Comparison of ENCODE assay signal across 8 mouse cellular contexts in genomic region chr17:34204303-34205010, GRCm38 (mm10). TPM values are rescaled to one million over a fixed set of nuclear protein-coding genes. Genes with fewer than 3 reads are reported as not detected.
A peak's percentile ranks its signal among the peaks of the same experiment; 100 is the strongest.
DNase-seq lines count a peak whose midpoint lies in the region; ATAC-seq and TF ChIP-seq lines count a peak whose summit lies in the region.

No protein-coding gene starts in this region.

- no peak for TF ChIP-seq POLR2A in cerebellum, adult 2 months (IDR thresholded peaks at IDR 0.05; ENCODE audit: borderline replicate concordance, insufficient read depth, low read length)

- 1% methylated on average over 44 of the region's 44 CpGs for WGBS in cerebellum, adult 2 months
- WGBS in forebrain, postnatal 0 days: 1% methylated on average over 44 of the region's 44 CpGs
- WGBS in lung, embryonic 14.5 days: under 1% methylated on average over 44 of the region's 44 CpGs
- 1% methylated on average over 44 of the region's 44 CpGs for WGBS in neural tube, embryonic 15.5 days

- peak; percentile 82 for DNase-seq in G1E (ENCODE audit: low spot score)
- DNase-seq in cerebellum, adult 2 months: peak; percentile 75 to 82
- DNase-seq in forebrain, postnatal 0 days: peak; percentile 84
- peak; percentile 68 for DNase-seq in layer of hippocampus, adult 9-10 months (ENCODE audit: low spot score)
- peak; percentile 93 for DNase-seq in lung, embryonic 14.5 days
- peak; percentile 93 for DNase-seq in testis, postnatal 10 days (ENCODE audit: low spot score)

- no peak overlapping the region for H3K27ac ChIP-seq in cerebellum, adult 2 months (ENCODE audit: insufficient read depth, low read length)
- no peak overlapping the region for H3K27ac ChIP-seq in forebrain, postnatal 0 days (ENCODE audit: low read depth, low read length)
- no peak overlapping the region for H3K27ac ChIP-seq in lung, embryonic 14.5 days (ENCODE audit: low read depth)
- H3K27ac ChIP-seq in neural tube, embryonic 15.5 days (replicated peaks): no peak overlapping the region

- peaks cover 5% of the 10 kb centered on the region; the same call in 1 of the 2 replicates for H3K27me3 ChIP-seq in G1E (ENCODE audit: insufficient read depth, low read length)
- no peaks in the 10 kb centered on the region for H3K27me3 ChIP-seq in cerebellum, adult 2 months (ENCODE audit: control insufficient read depth, insufficient read depth, low read length)
- H3K27me3 ChIP-seq in forebrain, postnatal 0 days (ENCODE audit: insufficient read depth, low read length): peaks cover 5% of the 10 kb centered on the region
- peaks cover 17% of the 10 kb centered on the region; the same call in 1 of the 2 replicates for H3K27me3 ChIP-seq in lung, embryonic 14.5 days (ENCODE audit: insufficient read depth, low read length)
- H3K27me3 ChIP-seq in neural tube, embryonic 15.5 days (replicated peaks): peaks cover 62% of the 10 kb centered on the region

- H3K36me3 ChIP-seq in G1E (replicated peaks): peaks cover 33% of the 10 kb centered on the region
- H3K36me3 ChIP-seq in forebrain, postnatal 0 days (ENCODE audit: insufficient read depth): no peaks in the 10 kb centered on the region
- no peaks in the 10 kb centered on the region for H3K36me3 ChIP-seq in lung, embryonic 14.5 days (ENCODE audit: insufficient read depth)
- no peaks in the 10 kb centered on the region for H3K36me3 ChIP-seq in neural tube, embryonic 15.5 days

- no peaks in the 10 kb centered on the region for H3K9me3 ChIP-seq in G1E (replicated peaks)
- H3K9me3 ChIP-seq in forebrain, postnatal 0 days (ENCODE audit: low read length): no peaks in the 10 kb centered on the region
- no peaks in the 10 kb centered on the region for H3K9me3 ChIP-seq in lung, embryonic 14.5 days (ENCODE audit: low read depth, low read length)
- H3K9me3 ChIP-seq in neural tube, embryonic 15.5 days (replicated peaks): no peaks in the 10 kb centered on the region

- H3K4me1 ChIP-seq in G1E (ENCODE audit: insufficient read depth, low read depth, low read length): peaks cover 57% of the 10 kb centered on the region
- H3K4me1 ChIP-seq in cerebellum, adult 2 months (ENCODE audit: control insufficient read depth, insufficient read depth, low read length): no peaks in the 10 kb centered on the region
- H3K4me1 ChIP-seq in forebrain, postnatal 0 days (ENCODE audit: insufficient read depth): no peaks in the 10 kb centered on the region
- no peaks in the 10 kb centered on the region for H3K4me1 ChIP-seq in lung, embryonic 14.5 days (ENCODE audit: insufficient read depth)
- H3K4me1 ChIP-seq in neural tube, embryonic 15.5 days: peaks cover 13% of the 10 kb centered on the region

- peak; percentile 73 for TF ChIP-seq CTCF in G1E (IDR thresholded peaks at IDR 0.05; ENCODE audit: low read depth, low read length)
- TF ChIP-seq CTCF in cerebellum, adult 2 months (IDR thresholded peaks at IDR 0.05; ENCODE audit: borderline replicate concordance, insufficient read depth, low read depth, low read length): peak; percentile 71
- peak; percentile 89 for TF ChIP-seq CTCF in forebrain, postnatal 0 days (IDR thresholded peaks at IDR 0.05; ENCODE audit: low read depth)
- TF ChIP-seq CTCF in lung, embryonic 14.5 days (IDR thresholded peaks at IDR 0.05; ENCODE audit: low read depth): peak; percentile 89

- H3K4me2 ChIP-seq in forebrain, postnatal 0 days (ENCODE audit: low read depth): peak overlapping the region; percentile 79
- H3K4me2 ChIP-seq in lung, embryonic 14.5 days: peak overlapping the region; percentile 93
- H3K4me2 ChIP-seq in neural tube, embryonic 15.5 days: peak overlapping the region; percentile 81

- peak overlapping the region; percentile 95 for H3K4me3 ChIP-seq in G1E (ENCODE audit: low read depth, low read length)
- H3K4me3 ChIP-seq in cerebellum, adult 2 months (replicated peaks; ENCODE audit: insufficient read depth, low read depth, low read length): peak overlapping the region; percentile 95
- H3K4me3 ChIP-seq in forebrain, postnatal 0 days (ENCODE audit: low read depth, low read length): peak overlapping the region; percentile 55
- peak overlapping the region; percentile 69 for H3K4me3 ChIP-seq in lung, embryonic 14.5 days (ENCODE audit: low read depth, low read length)
- H3K4me3 ChIP-seq in neural tube, embryonic 15.5 days (replicated peaks): peak overlapping the region; percentile 59

- ATAC-seq in G1E (ENCODE audit: extremely low read depth, insufficient number of reproducible peaks, low FRiP score, poor library complexity, severe bottlenecking): no peak
- ATAC-seq in forebrain, postnatal 0 days: peak; percentile 74
- ATAC-seq in hematopoietic stem cell, adult 5-6 weeks (replicated peaks in 1 of 2; ENCODE audit: insufficient read depth in 1 of 2, low FRiP score in 2 of 2, low TSS enrichment in 1 of 2, low read depth in 1 of 2, poor library complexity in 2 of 2, severe bottlenecking in 2 of 2): peak; percentile 60 to 66
- ATAC-seq in lung, embryonic 14.5 days (ENCODE audit: insufficient read depth): peak; percentile 42; the same call in 1 of the 2 replicates
- ATAC-seq in neural tube, embryonic 15.5 days (ENCODE audit: low FRiP score): no peak; the same call in 1 of the 2 replicates

- peak overlapping the region; percentile 54 for H3K9ac ChIP-seq in forebrain, postnatal 0 days
- H3K9ac ChIP-seq in lung, embryonic 14.5 days: peak overlapping the region; percentile 66
- H3K9ac ChIP-seq in neural tube, embryonic 15.5 days (replicated peaks): peak overlapping the region; percentile 51

RNA-seq across cellular contexts. Expression of gene Tap2, which starts 1.1 kb away (rescaled TPM):
- total RNA-seq in G1E (2014; fragmentation: Nextera tagmentation) (7.8 and 8.7 TPM in 2 replicates), G1E (2017) (12.0 and 13.4 TPM in 2 replicates)
- 56.4 and 58.9 TPM in 2 replicates for polyA plus RNA-seq in G1E (2012)
- polyA plus RNA-seq in cerebellum, adult 2 months (2012; rRNA removed): 9.1 and 10.0 TPM in 2 replicates
- total RNA-seq in forebrain, postnatal 0 days (2014; rRNA removed): 1.3 and 1.9 TPM in 2 replicates
- polyA plus RNA-seq in forebrain, postnatal 0 days (2015; fragmentation: Nextera tagmentation; extraction: Ambion mirVana): 3.2 and 3.8 TPM in 2 replicates
- total RNA-seq in hematopoietic stem cell, adult 5-6 weeks (2017): 113 and 116 TPM in 2 replicates
- 3.0 and 3.7 TPM in 2 replicates for polyA plus RNA-seq in lung, embryonic 14.5 days (2014; fragmentation: Nextera tagmentation; extraction: Ambion mirVana)
- polyA plus RNA-seq in neural tube, embryonic 15.5 days (2015; fragmentation: Nextera tagmentation; extraction: Ambion mirVana): 1.9 and 15.0 TPM in 2 replicates

RNA-seq across cellular contexts. Expression of gene Psmb8, which starts 6.9 kb away (rescaled TPM):
- total RNA-seq in G1E (2014; fragmentation: Nextera tagmentation) (not detected in 2 replicates), G1E (2017) (0.06 and 0.11 TPM in 2 replicates)
- 0.15 and 0.25 TPM in 2 replicates for polyA plus RNA-seq in G1E (2012)
- 5.8 and 7.3 TPM in 2 replicates for polyA plus RNA-seq in cerebellum, adult 2 months (2012; rRNA removed)
- 1.5 and 2.9 TPM in 2 replicates for total RNA-seq in forebrain, postnatal 0 days (2014; rRNA removed)
- 4.8 and 7.2 TPM in 2 replicates for polyA plus RNA-seq in forebrain, postnatal 0 days (2015; fragmentation: Nextera tagmentation; extraction: Ambion mirVana)
- 392 and 482 TPM in 2 replicates for total RNA-seq in hematopoietic stem cell, adult 5-6 weeks (2017)
- polyA plus RNA-seq in lung, embryonic 14.5 days (2014; fragmentation: Nextera tagmentation; extraction: Ambion mirVana): 7.9 and 8.9 TPM in 2 replicates
- 3.8 and 80.4 TPM in 2 replicates for polyA plus RNA-seq in neural tube, embryonic 15.5 days (2015; fragmentation: Nextera tagmentation; extraction: Ambion mirVana)

RNA-seq across cellular contexts. Expression of gene Psmb9, which starts 16.9 kb away (rescaled TPM):
- total RNA-seq in G1E (2014; fragmentation: Nextera tagmentation) (not detected in 2 replicates), G1E (2017) (3.7 and 4.8 TPM in 2 replicates)
- polyA plus RNA-seq in G1E (2012): 1.5 and 1.9 TPM in 2 replicates
- polyA plus RNA-seq in cerebellum, adult 2 months (2012; rRNA removed): 2.2 and 2.7 TPM in 2 replicates
- total RNA-seq in forebrain, postnatal 0 days (2014; rRNA removed): 1.2 and 1.9 TPM in 2 replicates
- 2.0 and 2.3 TPM in 2 replicates for polyA plus RNA-seq in forebrain, postnatal 0 days (2015; fragmentation: Nextera tagmentation; extraction: Ambion mirVana)
- total RNA-seq in hematopoietic stem cell, adult 5-6 weeks (2017): 124 and 169 TPM in 2 replicates
- 3.4 and 4.5 TPM in 2 replicates for polyA plus RNA-seq in lung, embryonic 14.5 days (2014; fragmentation: Nextera tagmentation; extraction: Ambion mirVana)
- polyA plus RNA-seq in neural tube, embryonic 15.5 days (2015; fragmentation: Nextera tagmentation; extraction: Ambion mirVana): 2.1 and 35.0 TPM in 2 replicates

RNA-seq across cellular contexts. Expression of gene Tap1, which starts 17.1 kb away (rescaled TPM):
- total RNA-seq in G1E (2014; fragmentation: Nextera tagmentation) (6.5 and 6.8 TPM in 2 replicates), G1E (2017) (7.2 and 11.0 TPM in 2 replicates)
- polyA plus RNA-seq in G1E (2012): 7.4 and 7.6 TPM in 2 replicates
- 2.6 and 2.7 TPM in 2 replicates for polyA plus RNA-seq in cerebellum, adult 2 months (2012; rRNA removed)
- 5.2 and 7.5 TPM in 2 replicates for total RNA-seq in forebrain, postnatal 0 days (2014; rRNA removed)
- 4.6 and 5.0 TPM in 2 replicates for polyA plus RNA-seq in forebrain, postnatal 0 days (2015; fragmentation: Nextera tagmentation; extraction: Ambion mirVana)
- 130 and 164 TPM in 2 replicates for total RNA-seq in hematopoietic stem cell, adult 5-6 weeks (2017)
- 3.5 and 4.0 TPM in 2 replicates for polyA plus RNA-seq in lung, embryonic 14.5 days (2014; fragmentation: Nextera tagmentation; extraction: Ambion mirVana)
- 3.5 and 12.0 TPM in 2 replicates for polyA plus RNA-seq in neural tube, embryonic 15.5 days (2015; fragmentation: Nextera tagmentation; extraction: Ambion mirVana)

RNA-seq across cellular contexts. Expression of gene H2-Ob, which starts 34.2 kb away (rescaled TPM):
- total RNA-seq in G1E (2014; fragmentation: Nextera tagmentation): not detected in 2 replicates
- 0.11 TPM in 1 of 2 replicates, not detected in the other for total RNA-seq in G1E (2017)
- not detected in 2 replicates for polyA plus RNA-seq in G1E (2012)
- polyA plus RNA-seq in cerebellum, adult 2 months (2012; rRNA removed): 0.67 and 0.86 TPM in 2 replicates
- total RNA-seq in forebrain, postnatal 0 days (2014; rRNA removed): 0.10 TPM in 1 of 2 replicates, not detected in the other
- polyA plus RNA-seq in forebrain, postnatal 0 days (2015; fragmentation: Nextera tagmentation; extraction: Ambion mirVana): 0.33 and 0.36 TPM in 2 replicates
- 60.2 and 91.1 TPM in 2 replicates for total RNA-seq in hematopoietic stem cell, adult 5-6 weeks (2017)
- polyA plus RNA-seq in lung, embryonic 14.5 days (2014; fragmentation: Nextera tagmentation; extraction: Ambion mirVana): not detected in 2 replicates
- polyA plus RNA-seq in neural tube, embryonic 15.5 days (2015; fragmentation: Nextera tagmentation; extraction: Ambion mirVana): 0.08 and 0.26 TPM in 2 replicates

Comparison
In these comparisons a context has a peak if more than half of its experiments do, and no peak if none do; other contexts are left out.
1. ATAC-seq: peak in forebrain, postnatal 0 days (single experiment), hematopoietic stem cell, adult 5-6 weeks (2 of 2) and lung, embryonic 14.5 days (single experiment); none in G1E (single experiment) and neural tube, embryonic 15.5 days (single experiment).
2. Peak in every context shown above with its lines, with median percentiles within 50 percentile points of each other: DNase-seq, H3K4me3 ChIP-seq, CTCF ChIP-seq, H3K4me2 ChIP-seq and H3K9ac ChIP-seq.